Mouse (Mus musculus): ENCODE data around the gene Prr23a2.
"Not testable (repeated sequence)": the region's sequence is repeated elsewhere in the genome, so short reads cannot be mapped to it uniquely, and the experiment has no call there.

Gene Prr23a2

GRCm38 (mm10) chr9:98856210-98856609 lies at the start of gene Prr23a2:
Gene Prr23a2, plus strand, starts transcription at chr9:98856494.
- in situ Hi-C loops (cut with MboI, MseI): no loop called here

- in situ Hi-C loops (cut with MboI, MseI): no loop called here
Observed at GRCm38 (mm10) chr9:98807631-98808030, 48.7 kb upstream of the Prr23a2 start.

GRCm38 (mm10) chr9:98809526-98809925 lies 46.8 kb upstream of the Prr23a2 start:
- in situ Hi-C loops (cut with MboI, MseI): not testable (repeated sequence)

- in situ Hi-C loops (cut with MboI, MseI): no loop called here
Observed at GRCm38 (mm10) chr9:98816066-98816465, 40.2 kb upstream of the Prr23a2 start.

- in situ Hi-C loops (cut with MboI, MseI): no loop called here
Observed at GRCm38 (mm10) chr9:98817592-98817991, 38.7 kb upstream of the Prr23a2 start.

- in situ Hi-C loops (cut with MboI, MseI): no loop called here
Observed at GRCm38 (mm10) chr9:98818971-98819370, 37.3 kb upstream of the Prr23a2 start.

GRCm38 (mm10) chr9:98819481-98819880 lies 36.8 kb upstream of the Prr23a2 start:
- in situ Hi-C loops (cut with MboI, MseI): no loop called here

- in situ Hi-C loops (cut with MboI, MseI): no loop called here
Observed at GRCm38 (mm10) chr9:98820461-98820860, 35.8 kb upstream of the Prr23a2 start.

GRCm38 (mm10) chr9:98821067-98821466 lies 35.2 kb upstream of the Prr23a2 start:
- in situ Hi-C loops (cut with MboI, MseI): no loop called here

- in situ Hi-C loops (cut with MboI, MseI): no loop called here
Observed at GRCm38 (mm10) chr9:98823805-98824204, 32.5 kb upstream of the Prr23a2 start.

- in situ Hi-C loops (cut with MboI, MseI): loop anchor here (25.0 kb wide), 1 partner anchor 1133 kb away; no protein-coding TSS in a partner anchor
Observed at GRCm38 (mm10) chr9:98829508-98829907, 26.8 kb upstream of the Prr23a2 start.

GRCm38 (mm10) chr9:98837537-98838074 lies 18.7 kb upstream of the Prr23a2 start:
- in situ Hi-C loops (cut with MboI, MseI): loop anchor here (25.0 kb wide), 1 partner anchor 1125 kb away; no protein-coding TSS in a partner anchor

GRCm38 (mm10) chr9:98842117-98842516 lies 14.2 kb upstream of the Prr23a2 start, which contains the start of gene Prr23a1:
Gene Prr23a1, plus strand, starts transcription at chr9:98842503.
- in situ Hi-C loops (cut with MboI, MseI): loop anchor here (25.0 kb wide), 1 partner anchor 1120 kb away; no protein-coding TSS in a partner anchor

- in situ Hi-C loops (cut with MboI, MseI): no loop called here
Observed at GRCm38 (mm10) chr9:98863463-98863862, 7.2 kb downstream of the Prr23a2 start.

- in situ Hi-C loops (cut with MboI, MseI): no loop called here
Observed at GRCm38 (mm10) chr9:98864571-98864970, 8.3 kb downstream of the Prr23a2 start, which contains the start of gene Prr23a3. Gene Prr23a3, plus strand, starts transcription at chr9:98864767.

GRCm38 (mm10) chr9:98901486-98901885 lies 45.2 kb downstream of the Prr23a2 start:
- in situ Hi-C loops (cut with MboI, MseI): loop anchor here (10.0 kb wide), 1 partner anchor 803 kb away; no protein-coding TSS in a partner anchor

- in situ Hi-C loops (cut with MboI, MseI): loop anchor here (10.0 kb wide), 1 partner anchor 802 kb away; no protein-coding TSS in a partner anchor
Observed at GRCm38 (mm10) chr9:98902819-98903218, 46.5 kb downstream of the Prr23a2 start, which contains the start of gene 7420426K07Rik. Gene 7420426K07Rik, plus strand, starts transcription at chr9:98903119.
